Mouse (Mus musculus) heart, adult 2 months (tissue): Measurements from ENCODE around the gene Klra2.
"Not testable (repeated sequence)": the region's sequence is repeated elsewhere in the genome, so short reads cannot be mapped to it uniquely, and the experiment has no call there.

Experiments used
- CTCF ChIP-seq: fragments of 200-600 bp; IDR thresholded peaks from 2 replicates; pipeline ENCODE4 v1.8.1; 2022; ENCODE audit warnings: antibody characterized with exemption, mild to moderate bottlenecking, moderate library complexity
- POLR2A ChIP-seq: fragments of 200-500 bp; IDR thresholded peaks from 2 replicates; pipeline ENCODE4 v1.6.1; 2011; ENCODE audit warnings: mild to moderate bottlenecking, low read depth, low read length, control low read depth; ENCODE audit not compliant: insufficient read depth

DNA sequence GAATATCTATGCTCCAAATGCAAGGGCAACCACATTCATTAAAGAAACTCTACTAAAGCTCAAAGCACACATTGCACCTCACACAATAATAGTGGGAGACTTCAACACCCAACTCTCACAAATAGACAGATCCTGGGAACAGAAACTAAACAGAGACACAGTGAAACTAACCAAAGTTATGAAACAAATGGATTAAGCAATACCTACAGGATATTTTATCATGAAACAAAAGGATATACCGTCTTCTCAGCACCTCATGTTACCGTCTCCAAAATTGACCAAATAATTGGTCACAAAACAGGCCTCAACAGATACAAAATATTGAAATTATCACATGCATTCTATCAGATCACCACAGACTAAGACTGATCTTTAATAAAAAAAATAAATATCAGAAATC, 31.0 kb upstream of the Klra2 start:
- TF ChIP-seq CTCF, POLR2A: not testable (repeated sequence)
